Mouse (Mus musculus) monocyte, adult 5-6 weeks (primary cell): ENCODE measurements around the gene Tanc1. TPM values are rescaled to one million over a fixed set of nuclear protein-coding genes. Genes with fewer than 3 reads are reported as not detected.

ENCODE experiments used
- ATAC-seq: fragments of 153-309, 156-312 bp; replicated peaks from 2 replicates; pipeline ENCODE4 v1.8.0; 2017; ENCODE audit warnings: mild to moderate bottlenecking; ENCODE audit not compliant: low TSS enrichment, insufficient number of reproducible peaks, severe bottlenecking, poor library complexity, low FRiP score
- total RNA-seq: library from RNA; stranded (forward); fragments of 200-1000, 200-491, 200-594 nt; gene quantifications from 3 replicates; pipeline ENCODE4 v1.2.3, GENCODE M21; 2017

Tanc1 gene
- total RNA-seq, 1 experiment from 2014 or later: 6.8 TPM

GRCm38 (mm10) chr2:59800481-59801266, 188.8 kb downstream of the Tanc1 start:
- peak; percentile 47 for ATAC-seq

- no peak for ATAC-seq
These were observed 191.0 kb downstream of the Tanc1 start for GRCm38 (mm10) chr2:59802722-59803387.

- ATAC-seq: no peak
These were observed 193.8 kb downstream of the Tanc1 start for GRCm38 (mm10) chr2:59805595-59805994.

- no peak for ATAC-seq
These were observed 194.2 kb downstream of the Tanc1 start for GRCm38 (mm10) chr2:59806038-59806437.

- no peak for ATAC-seq
These were observed 196.8 kb downstream of the Tanc1 start for GRCm38 (mm10) chr2:59808608-59809007.

GRCm38 (mm10) chr2:59810039-59810438, 198.2 kb downstream of the Tanc1 start:
- ATAC-seq: no peak

- no peak for ATAC-seq
These were observed 199.4 kb downstream of the Tanc1 start for GRCm38 (mm10) chr2:59811247-59811646.

- ATAC-seq: no peak
These were observed 200.8 kb downstream of the Tanc1 start for GRCm38 (mm10) chr2:59812641-59813040.

- no peak for ATAC-seq
These were observed 201.6 kb downstream of the Tanc1 start for GRCm38 (mm10) chr2:59813457-59813856.

- ATAC-seq: no peak
These were observed 203.2 kb downstream of the Tanc1 start for GRCm38 (mm10) chr2:59814997-59815396.

- peak; percentile 28; the same call in 1 of the 2 replicates for ATAC-seq
These were observed 206.8 kb downstream of the Tanc1 start for GRCm38 (mm10) chr2:59818663-59819062.

- ATAC-seq: no peak
These were observed 207.6 kb downstream of the Tanc1 start for GRCm38 (mm10) chr2:59819415-59819814.

- no peak for ATAC-seq
These were observed 208.2 kb downstream of the Tanc1 start for GRCm38 (mm10) chr2:59820088-59820487.

- ATAC-seq: no peak
These were observed 209.2 kb downstream of the Tanc1 start for GRCm38 (mm10) chr2:59821044-59821443.

- ATAC-seq: no peak
These were observed 212.4 kb downstream of the Tanc1 start for GRCm38 (mm10) chr2:59824289-59824688.

GRCm38 (mm10) chr2:59825380-59825779, 213.5 kb downstream of the Tanc1 start:
- no peak for ATAC-seq

- no peak for ATAC-seq
These were observed 216.3 kb downstream of the Tanc1 start for GRCm38 (mm10) chr2:59828103-59828655.

- no peak for ATAC-seq
These were observed 217.1 kb downstream of the Tanc1 start for GRCm38 (mm10) chr2:59828777-59829508.

- no peak for ATAC-seq
These were observed 217.9 kb downstream of the Tanc1 start for GRCm38 (mm10) chr2:59829718-59830117.
